Mouse (Mus musculus) heart, adult 2 months (tissue): ENCODE measurements around the gene Il9r. TPM values are rescaled to one million over a fixed set of nuclear protein-coding genes. Genes with fewer than 3 reads are reported as not detected.
A peak's percentile ranks its signal among the peaks of the same experiment; 100 is the strongest.

Experiments used
- DNase-seq, 2 experiments: peaks; one replicate each; pipeline ENCODE4 v3.0.0; 2021
- H3K27ac ChIP-seq: fragments of 200-600 bp; 2 replicates; pipeline ENCODE4 v1.8.1; 2022
- H3K27me3 ChIP-seq: fragments of 200-500 bp; 2 replicates; pipeline ENCODE4 v1.6.1; 2012; ENCODE audit warnings: mild to moderate bottlenecking, low read length, inconsistent platforms, mixed read lengths; ENCODE audit not compliant: control insufficient read depth, insufficient read depth
- H3K36me3 ChIP-seq: fragments of 200-500 bp; 2 replicates; pipeline ENCODE4 v1.6.1; 2012; ENCODE audit warnings: low read length, inconsistent platforms; ENCODE audit not compliant: control insufficient read depth, insufficient read depth
- H3K4me1 ChIP-seq: fragments of 200-500 bp; 2 replicates; pipeline ENCODE4 v1.6.1; 2011; ENCODE audit warnings: low read length; ENCODE audit not compliant: control insufficient read depth, insufficient read depth
- H3K4me3 ChIP-seq: fragments of 200-600 bp; 2 replicates; pipeline ENCODE4 v1.8.1; 2022
- H3K79me2 ChIP-seq: fragments of 200-500 bp; replicated peaks from 2 replicates; pipeline ENCODE4 v1.6.1; 2012; ENCODE audit warnings: mild to moderate bottlenecking, inconsistent platforms, low read length, moderate library complexity, mixed read lengths; ENCODE audit not compliant: control insufficient read depth, insufficient read depth
- H3K9ac ChIP-seq: fragments of 200-500 bp; 2 replicates; pipeline ENCODE4 v1.6.1; 2012; ENCODE audit warnings: low read depth, mild to moderate bottlenecking, control low read depth, inconsistent platforms, low read length, mixed read lengths
- CTCF ChIP-seq: fragments of 200-600 bp; IDR thresholded peaks from 2 replicates; pipeline ENCODE4 v1.8.1; 2022; ENCODE audit warnings: antibody characterized with exemption, mild to moderate bottlenecking, moderate library complexity
- EP300 ChIP-seq: fragments of 200-500 bp; IDR thresholded peaks from 2 replicates; pipeline ENCODE4 v1.6.1; 2011; ENCODE audit warnings: low read depth, low read length, control low read depth; ENCODE audit not compliant: insufficient read depth
- POLR2A ChIP-seq: fragments of 200-500 bp; IDR thresholded peaks from 2 replicates; pipeline ENCODE4 v1.6.1; 2011; ENCODE audit warnings: mild to moderate bottlenecking, low read depth, low read length, control low read depth; ENCODE audit not compliant: insufficient read depth
- WGBS: fragments of 180-500 bp; shearing (Covaris S2); methylation state at CpG from one replicate; pipeline ENCODE4 v1.1.7; 2018; 5-methylcytosine and 5-hydroxymethylcytosine counted together
- intact Hi-C: fragments of 180-260 bp; cut with DNase I; formaldehyde crosslinking; loops from one replicate; pipeline ENCODE4 v1.15.1; 2025
- polyA plus RNA-seq: library from polyadenylated mRNA; depleted of rRNA; stranded (reverse); fragments of >200 nt; gene quantifications from 2 replicates; pipeline ENCODE4 v1.2.3, GENCODE M21; 2012
- total RNA-seq, 2 experiments: library from RNA; stranded (reverse); gene quantifications; 2 replicates each; pipeline ENCODE4 v1.2.3; 2021

Gene Il9r
- total and polyA plus RNA-seq, 3 experiments = 0.37 TPM; not detected in 2

GRCm38 (mm10) chr11:32221225-32221950 is 21.3 kb upstream of the Il9r start:
- H3K9ac ChIP-seq = peak overlapping the region; percentile 85
- 1% methylated on average over 46 of the region's 46 CpGs for WGBS
- H3K27ac ChIP-seq = peak overlapping the region; percentile 93
- peak; percentile 80 to 84 for DNase-seq
- H3K36me3 ChIP-seq = no peaks in the 10 kb centered on the region
- TF ChIP-seq POLR2A (peak; percentile 72), CTCF (no peak), EP300 (no peak)
- H3K79me2 ChIP-seq = no peaks in the 10 kb centered on the region; the same call in none of the 2 replicates
- peak overlapping the region; percentile 97 for H3K4me3 ChIP-seq
- intact Hi-C loops = loop anchor here (5.0 kb wide), 1 partner anchor 46 kb away; the partner anchor contains the start of gene Nprl3
- peaks cover 25% of the 10 kb centered on the region for H3K4me1 ChIP-seq
- H3K27me3 ChIP-seq = no peaks in the 10 kb centered on the region

GRCm38 (mm10) chr11:32220607-32221224 is 20.6 kb upstream of the Il9r start:
- no peak for DNase-seq
- Histone ChIP-seq H3K4me1 (peaks cover 21% of the 10 kb centered on the region), H3K79me2 (no peaks in the 10 kb centered on the region; the same call in none of the 2 replicates), H3K27ac (peak overlapping the region; percentile 93), H3K27me3 (no peaks in the 10 kb centered on the region), H3K4me3 (peak overlapping the region; percentile 97), H3K36me3 (no peaks in the 10 kb centered on the region), H3K9ac (peak overlapping the region; percentile 85)
- TF ChIP-seq POLR2A (no peak), CTCF (no peak), EP300 (no peak)
- WGBS = 43% methylated on average over 10 of the region's 10 CpGs
- intact Hi-C loops = loop anchor here (5.0 kb wide), 1 partner anchor 47 kb away; the partner anchor contains the start of gene Nprl3

GRCm38 (mm10) chr11:32219287-32219686 is 19.2 kb upstream of the Il9r start:
- H3K79me2 ChIP-seq = no peaks in the 10 kb centered on the region; the same call in none of the 2 replicates
- no peak for DNase-seq
- no peak for TF ChIP-seq EP300
- TF ChIP-seq CTCF = no peak
- no peak for TF ChIP-seq POLR2A
- H3K27ac ChIP-seq = no peak overlapping the region; the same call in 1 of the 2 replicates
- H3K4me1 ChIP-seq = peaks cover 14% of the 10 kb centered on the region
- intact Hi-C loops = loop anchor here (10.0 kb wide), 1 partner anchor 106 kb away; no protein-coding TSS in a partner anchor
- H3K36me3 ChIP-seq = no peaks in the 10 kb centered on the region
- no peaks in the 10 kb centered on the region for H3K27me3 ChIP-seq
- 71% methylated on average over 10 of the region's 10 CpGs for WGBS
- H3K4me3 ChIP-seq = no peak overlapping the region
- H3K9ac ChIP-seq = no peak overlapping the region

GRCm38 (mm10) chr11:32218501-32219050 is 18.5 kb upstream of the Il9r start:
- no peak for TF ChIP-seq POLR2A
- TF ChIP-seq CTCF = no peak
- no peak for TF ChIP-seq EP300
- H3K27ac ChIP-seq = peak overlapping the region; percentile 20
- H3K4me3 ChIP-seq = no peak overlapping the region
- no peaks in the 10 kb centered on the region for H3K27me3 ChIP-seq
- no peaks in the 10 kb centered on the region; the same call in none of the 2 replicates for H3K79me2 ChIP-seq
- H3K4me1 ChIP-seq = peaks cover 10% of the 10 kb centered on the region
- no peaks in the 10 kb centered on the region for H3K36me3 ChIP-seq
- intact Hi-C loops = loop anchor here (10.0 kb wide), 1 partner anchor 106 kb away; no protein-coding TSS in a partner anchor
- no peak for DNase-seq
- WGBS = 49% methylated on average over 6 of the region's 6 CpGs
- no peak overlapping the region for H3K9ac ChIP-seq

- H3K9ac ChIP-seq = no peak overlapping the region
- H3K4me1 ChIP-seq = peaks cover 3% of the 10 kb centered on the region
- H3K36me3 ChIP-seq = no peaks in the 10 kb centered on the region
- intact Hi-C loops = loop anchor here (1.0 to 10.0 kb wide), 3 partner anchors 10 to 108 kb away; no protein-coding TSS in a partner anchor
- DNase-seq = peak; percentile 63 to 73
- no peaks in the 10 kb centered on the region for H3K27me3 ChIP-seq
- no peaks in the 10 kb centered on the region; the same call in none of the 2 replicates for H3K79me2 ChIP-seq
- H3K4me3 ChIP-seq = no peak overlapping the region
- no peak overlapping the region for H3K27ac ChIP-seq
- TF ChIP-seq CTCF (peak; percentile 86), POLR2A (no peak), EP300 (0 out of 2 replicates have a peak, but pooled peaks have one; percentile 66)
- WGBS = 26% methylated on average over 8 of the region's 8 CpGs
Measured at GRCm38 (mm10) chr11:32216851-32217250, 16.8 kb upstream of the Il9r start.
